Mouse (Mus musculus): ENCODE data around the gene Ttc9.

DNA sequence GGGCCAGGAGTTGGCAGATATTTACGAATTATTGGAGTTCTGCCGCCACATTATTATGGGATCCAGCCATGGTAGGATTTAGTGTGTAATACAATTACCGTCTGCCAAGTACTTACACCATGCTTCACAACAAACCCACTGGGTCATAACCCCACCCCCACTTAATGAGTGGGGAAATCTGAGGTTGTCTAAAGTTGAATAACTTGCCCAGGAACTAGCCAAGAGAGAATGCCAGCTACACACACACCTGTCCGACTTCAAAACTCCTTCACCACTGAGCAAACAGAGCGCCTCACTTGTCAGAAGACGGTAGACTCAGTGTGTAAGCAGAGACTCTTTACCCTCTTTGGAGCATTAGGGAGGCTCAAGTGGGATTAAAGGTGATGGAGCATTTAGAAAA lies 3.6 kb upstream of the Ttc9 start:
- TF ChIP-seq GATA1 (IDR thresholded peaks at IDR 0.05; ENCODE audit: low read length) = no peak
- no peak for TF ChIP-seq TAL1 (IDR thresholded peaks at IDR 0.05; ENCODE audit: low read length)
